Mouse (Mus musculus) embryonic fibroblast, embryonic 13.5 days (primary cell): Measurements from ENCODE around the gene Nacc2.

Source experiments
- CTCF ChIP-seq: IDR thresholded peaks from 2 replicates; pipeline ENCODE4 v1.5.1; 2011; ENCODE audit warnings: mild to moderate bottlenecking, control low read depth, low read length, moderate library complexity, borderline replicate concordance; ENCODE audit not compliant: insufficient read depth
- POLR2A ChIP-seq: IDR thresholded peaks from 2 replicates; pipeline ENCODE4 v1.6.1; 2011; ENCODE audit warnings: low read depth, mild to moderate bottlenecking, control low read depth, low read length, moderate library complexity

- no peak for TF ChIP-seq CTCF
- TF ChIP-seq POLR2A = no peak
Observed at GRCm38 (mm10) chr2:26062742-26063427, 60.1 kb downstream of the Nacc2 start.
